Mouse (Mus musculus) testis, postnatal 10 days (tissue): ENCODE measurements around the gene Eva1b.

Source experiments
- DNase-seq: peaks from one replicate; pipeline ENCODE4 v3.0.0; 2021; ENCODE audit warnings: low spot score

Gene Eva1b

DNA sequence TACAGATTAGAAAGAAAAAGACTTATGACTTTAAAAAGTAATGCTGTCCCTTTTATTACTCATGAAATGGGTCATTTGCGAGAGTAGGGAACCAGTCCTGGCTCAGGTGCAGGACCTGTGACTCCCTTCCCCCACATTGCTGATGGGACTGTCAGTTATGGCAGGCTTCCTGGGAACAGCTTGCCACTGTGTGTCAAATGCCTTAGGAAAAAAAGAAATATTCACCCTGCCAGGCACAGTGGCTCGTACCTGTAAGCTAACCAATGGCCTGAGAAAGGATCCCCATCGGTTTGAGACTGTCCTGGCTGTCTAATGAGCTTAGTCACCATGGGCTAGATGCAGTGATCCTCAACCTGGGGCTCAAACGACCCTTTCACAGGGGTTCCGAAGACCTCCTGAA is 27.5 kb upstream of the Eva1b start:
- DNase-seq, result no peak

GRCm38 (mm10) chr4:126120506-126120905 is 27.0 kb upstream of the Eva1b start:
- no peak for DNase-seq

- DNase-seq, result no peak
Observed at GRCm38 (mm10) chr4:126123309-126124040, 24.1 kb upstream of the Eva1b start.

DNA sequence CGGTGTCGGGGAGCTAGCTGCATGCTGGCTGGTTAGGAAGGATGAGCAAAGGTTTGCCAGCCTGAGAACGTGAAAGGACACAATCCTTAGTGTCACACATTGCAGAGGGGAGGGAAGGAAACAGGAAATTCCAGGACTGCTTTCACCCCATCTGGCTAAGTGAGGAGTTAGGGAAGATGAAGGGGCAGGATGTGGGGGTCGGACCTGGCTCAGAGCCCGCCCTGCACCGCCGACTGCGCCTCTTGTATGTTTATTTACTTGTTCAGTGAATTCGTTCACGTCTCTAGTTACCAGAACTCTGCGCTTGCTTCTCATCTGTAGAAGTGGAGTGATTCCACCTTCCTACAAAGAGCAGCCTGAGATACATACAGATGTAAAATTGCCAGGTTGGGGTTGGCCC is 17.0 kb upstream of the Eva1b start:
- DNase-seq, result no peak

DNA sequence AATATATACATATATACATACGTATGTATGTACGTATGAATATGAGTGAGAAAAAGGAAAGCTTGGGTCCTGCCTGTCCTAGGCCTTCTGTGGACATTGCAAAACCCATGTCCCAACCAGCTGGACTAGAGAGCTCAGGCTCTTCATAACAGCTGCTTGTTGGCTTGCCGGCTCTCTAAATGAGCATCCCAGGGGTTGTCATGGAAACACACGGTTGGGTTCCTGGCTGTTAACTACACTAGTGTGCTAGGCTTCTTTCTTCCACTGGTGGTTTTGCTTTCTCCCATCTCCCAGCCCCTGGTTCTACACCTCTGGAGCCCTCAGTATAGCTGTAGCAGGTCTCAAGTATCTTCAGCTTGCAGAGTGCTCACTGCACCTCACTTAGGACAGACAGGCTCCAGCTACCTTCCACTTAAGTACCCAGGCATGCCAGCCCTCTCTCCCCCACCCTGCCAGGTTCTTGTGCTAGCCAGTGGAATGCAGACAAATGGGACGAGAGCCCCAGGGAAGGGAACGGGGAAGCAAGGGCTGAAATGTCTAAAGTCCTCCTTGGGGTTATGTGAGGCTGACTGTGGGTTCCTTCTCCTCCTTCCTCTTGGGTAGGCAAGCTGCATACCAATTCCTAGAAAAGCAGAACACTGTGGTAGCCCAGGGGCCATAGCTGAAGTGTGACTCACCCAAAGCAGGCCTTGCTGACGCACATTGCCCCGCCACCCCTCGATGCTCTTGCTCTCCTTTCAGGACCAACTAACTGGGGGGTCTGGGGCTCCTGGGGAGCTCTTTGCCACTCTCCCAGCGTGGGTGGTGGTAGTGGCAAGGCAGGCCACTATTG is 16.0 kb upstream of the Eva1b start:
- DNase-seq, result no peak

DNA sequence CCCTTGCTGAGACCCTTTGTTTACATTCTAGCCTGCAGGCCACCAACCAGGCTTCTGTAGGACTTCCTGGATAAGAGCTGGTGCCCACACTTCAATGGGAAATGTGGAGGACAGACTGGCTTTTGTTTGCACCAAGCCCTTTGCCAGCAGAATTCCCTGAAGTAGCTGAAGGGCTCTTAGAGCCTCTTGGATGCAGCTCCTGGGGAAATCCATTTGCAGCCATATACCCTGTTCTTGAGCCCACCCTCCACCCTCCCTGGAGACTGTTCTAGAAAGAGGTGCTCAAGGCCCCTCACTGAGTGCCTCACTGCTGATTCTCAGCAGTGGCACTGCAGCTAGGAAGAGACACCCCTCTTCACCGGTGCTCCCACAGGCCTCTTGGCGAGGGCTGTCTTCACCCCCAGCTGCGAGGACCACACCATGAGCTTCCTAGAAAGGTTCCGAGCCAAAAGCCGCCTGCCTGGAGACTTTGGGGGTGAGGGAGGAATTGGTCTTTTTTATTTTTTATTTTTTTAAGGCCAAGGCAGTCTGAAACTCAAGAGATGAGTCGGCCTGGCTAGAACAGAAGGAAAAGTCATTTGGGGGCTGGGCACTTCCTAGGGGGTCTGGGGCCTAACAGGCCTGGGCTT is 14.8 kb upstream of the Eva1b start:
- no peak for DNase-seq

GRCm38 (mm10) chr4:126134236-126134635 is 13.3 kb upstream of the Eva1b start:
- no peak for DNase-seq

GRCm38 (mm10) chr4:126134639-126135038 is 12.9 kb upstream of the Eva1b start:
- no peak for DNase-seq

- DNase-seq, result no peak
Observed at GRCm38 (mm10) chr4:126137773-126138172, 9.8 kb upstream of the Eva1b start.

GRCm38 (mm10) chr4:126141021-126141420 is 6.5 kb upstream of the Eva1b start:
- DNase-seq, result no peak

GRCm38 (mm10) chr4:126145396-126145795 is 2.1 kb upstream of the Eva1b start:
- no peak for DNase-seq

GRCm38 (mm10) chr4:126146974-126147532 is 491 bp upstream of the Eva1b start:
- DNase-seq, result no peak

DNA sequence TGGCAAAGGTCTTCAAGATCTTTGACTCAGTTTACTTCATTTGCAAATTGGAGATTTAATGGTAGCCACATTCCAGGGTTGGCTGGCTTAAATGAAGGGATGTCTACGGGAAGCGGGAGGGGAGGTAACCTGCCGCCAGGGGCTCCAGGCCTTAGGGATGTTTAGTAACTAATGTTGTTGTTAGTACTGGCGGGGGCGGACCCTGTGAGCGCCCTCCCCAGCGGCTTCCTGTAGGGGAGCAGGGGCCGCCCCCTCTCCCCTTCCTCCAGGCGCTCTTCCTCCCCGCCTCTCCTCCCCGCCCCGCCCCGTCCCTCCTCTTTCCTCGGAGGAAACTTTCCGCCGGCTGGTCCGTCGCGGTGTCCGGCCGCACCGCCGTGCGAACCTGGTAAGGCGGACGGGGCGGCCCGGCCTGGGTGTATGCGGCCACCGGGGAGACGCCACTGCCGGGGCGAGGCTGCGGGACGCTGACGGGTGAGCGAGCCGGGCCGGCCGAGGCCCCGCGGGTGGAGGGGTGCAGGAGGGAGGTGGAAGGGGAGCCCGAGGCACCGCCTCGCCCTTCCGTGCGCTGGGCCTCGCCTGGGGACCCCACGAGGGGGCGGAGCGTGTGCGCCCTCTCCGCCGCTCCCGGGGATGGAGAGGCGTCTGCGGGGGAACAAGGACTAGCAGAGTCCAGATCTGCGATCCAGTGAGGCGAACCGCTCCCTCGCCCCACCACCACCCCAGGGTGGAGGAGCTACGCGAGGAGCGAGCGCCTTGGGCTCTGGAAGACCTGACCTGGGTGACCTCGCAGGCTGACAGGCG is 817 bp downstream of the Eva1b start:
- peak; percentile 82 for DNase-seq

- DNase-seq, result no peak
Observed at GRCm38 (mm10) chr4:126149041-126149676, 1.6 kb downstream of the Eva1b start.

DNA sequence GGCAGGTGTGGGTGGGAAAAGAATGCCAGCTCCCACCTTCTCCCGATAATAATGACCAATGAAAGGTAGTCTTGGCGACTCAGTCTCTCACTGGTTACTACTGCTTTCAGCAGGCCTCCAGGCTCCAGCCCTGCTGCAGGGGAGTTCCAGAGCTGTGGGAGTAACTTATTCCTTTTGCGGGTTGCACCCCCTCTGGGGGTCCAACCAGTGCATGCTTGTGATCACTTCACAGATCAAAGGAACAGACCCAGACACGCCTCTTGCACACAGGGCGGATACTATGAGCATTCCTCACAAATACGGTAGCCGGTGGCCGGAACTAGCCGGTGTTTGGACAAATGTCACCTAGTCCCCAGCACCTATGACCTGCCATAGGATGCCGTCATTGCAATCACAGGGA is 2.3 kb downstream of the Eva1b start:
- no peak for DNase-seq

GRCm38 (mm10) chr4:126150297-126150948 is 2.9 kb downstream of the Eva1b start:
- peak; percentile 86 for DNase-seq

DNA sequence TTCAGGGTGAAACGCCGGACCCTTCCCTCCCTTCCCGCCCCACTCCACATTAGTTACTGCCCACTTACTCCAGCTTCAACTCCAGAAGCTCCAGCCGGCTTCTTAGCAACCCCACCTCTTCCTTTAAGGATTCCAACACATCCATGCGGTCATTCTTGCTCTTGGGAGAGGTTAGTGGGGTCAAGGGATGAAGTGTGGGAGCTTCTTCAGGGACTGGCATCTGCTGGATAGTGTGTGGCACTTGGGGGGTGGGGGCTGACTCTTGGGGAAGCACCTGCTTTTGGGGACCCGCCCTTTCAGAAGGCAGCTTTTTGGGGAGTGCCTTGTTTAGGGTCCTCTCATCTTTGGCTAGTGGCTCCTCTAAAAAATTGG is 3.4 kb downstream of the Eva1b start:
- DNase-seq, result no peak

DNA sequence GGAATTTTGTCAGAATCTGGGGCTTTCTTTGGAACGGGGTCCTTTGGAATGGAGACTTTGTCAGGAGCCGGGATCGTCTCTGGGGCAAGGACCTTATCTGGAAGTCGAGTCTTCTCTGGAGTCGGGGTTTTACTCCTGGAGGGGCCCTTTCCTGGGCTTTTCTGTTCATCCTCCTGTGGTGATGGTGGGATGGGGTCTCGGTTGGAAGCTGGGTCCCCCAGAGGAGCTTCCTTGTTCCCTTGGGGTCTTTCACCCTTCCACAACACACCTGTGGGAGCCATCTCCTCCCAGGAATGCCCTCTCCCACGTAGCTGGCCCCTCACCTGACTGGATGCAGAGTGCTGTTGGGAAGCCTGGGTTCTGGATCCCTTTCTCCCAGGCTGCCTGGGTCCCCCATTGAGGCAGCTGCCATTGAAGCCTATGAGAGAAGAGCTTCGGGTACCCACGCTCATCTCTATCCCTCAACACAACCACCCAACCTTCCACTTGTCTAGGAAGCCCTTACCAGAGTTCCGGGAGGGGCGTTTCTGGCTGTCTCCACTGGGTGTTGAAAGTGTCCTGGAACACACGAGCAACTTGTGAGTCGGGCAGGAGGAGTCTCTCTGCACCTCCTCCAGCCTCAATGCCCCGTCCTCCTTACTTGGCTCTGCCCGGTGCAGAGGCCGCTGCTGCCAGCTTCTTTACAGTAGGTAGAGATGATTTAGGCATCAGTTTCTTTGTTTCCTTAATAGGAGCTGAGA is 4.3 kb downstream of the Eva1b start:
- DNase-seq, result no peak

DNA sequence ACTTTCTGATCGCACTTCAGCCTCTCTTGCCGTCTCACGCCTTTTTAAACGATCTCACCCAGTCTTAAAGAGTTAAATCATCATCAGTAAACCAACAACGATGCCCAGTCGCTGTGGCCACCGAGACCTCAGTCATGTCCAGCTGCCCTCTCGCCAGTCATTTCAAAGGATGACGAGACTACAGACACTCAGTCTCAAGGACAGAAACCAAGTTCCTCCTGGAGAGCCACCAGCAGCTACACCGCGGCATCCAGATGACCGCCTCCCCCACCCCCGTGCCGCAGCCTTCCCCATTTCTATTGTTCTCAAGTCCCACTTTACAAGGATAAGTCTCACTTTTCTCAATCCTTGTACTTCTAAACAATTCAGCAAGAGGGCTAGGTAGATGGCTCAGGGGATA is 5.3 kb downstream of the Eva1b start:
- DNase-seq, result no peak

- no peak for DNase-seq
Observed at GRCm38 (mm10) chr4:126155183-126155582, 7.6 kb downstream of the Eva1b start.
